Mouse (Mus musculus): Measurements from ENCODE around the gene Gabrb1.

Gene Gabrb1

GRCm38 (mm10) chr5:72164386-72164785 lies 506.5 kb downstream of the Gabrb1 start:
- DNase-seq: no peak

- peak; percentile 96 to 97 for DNase-seq
Observed at GRCm38 (mm10) chr5:72167594-72168284, 509.8 kb downstream of the Gabrb1 start, which contains the start of gene Commd8. Gene Commd8 (minus strand): TSS chr5:72168189.

- no peak for DNase-seq
Observed at GRCm38 (mm10) chr5:72168285-72168621, 510.3 kb downstream of the Gabrb1 start.

GRCm38 (mm10) chr5:72170067-72170466 lies 512.2 kb downstream of the Gabrb1 start:
- no peak for DNase-seq

- peak; percentile 34 to 63 for DNase-seq
Observed at GRCm38 (mm10) chr5:72172675-72173074, 514.8 kb downstream of the Gabrb1 start.

GRCm38 (mm10) chr5:72173521-72173920 lies 515.6 kb downstream of the Gabrb1 start:
- no peak for DNase-seq

GRCm38 (mm10) chr5:72175050-72175449 lies 517.1 kb downstream of the Gabrb1 start:
- no peak for DNase-seq

- DNase-seq: no peak
Observed at GRCm38 (mm10) chr5:72175530-72175929, 517.6 kb downstream of the Gabrb1 start.

GRCm38 (mm10) chr5:72181194-72181593 lies 523.3 kb downstream of the Gabrb1 start:
- DNase-seq: no peak

GRCm38 (mm10) chr5:72182804-72183203 lies 524.9 kb downstream of the Gabrb1 start:
- DNase-seq: peak; percentile 29 to 42

GRCm38 (mm10) chr5:72183929-72184328 lies 526.0 kb downstream of the Gabrb1 start:
- no peak for DNase-seq

- DNase-seq: no peak
Observed at GRCm38 (mm10) chr5:72184437-72185100, 526.7 kb downstream of the Gabrb1 start.

GRCm38 (mm10) chr5:72191154-72191553 lies 533.2 kb downstream of the Gabrb1 start:
- no peak for DNase-seq

- no peak for DNase-seq
Observed at GRCm38 (mm10) chr5:72191932-72192331, 534.0 kb downstream of the Gabrb1 start.

- DNase-seq: no peak
Observed at GRCm38 (mm10) chr5:72195442-72195841, 537.5 kb downstream of the Gabrb1 start.
